Mouse (Mus musculus) kidney, postnatal 0 days (tissue): ENCODE data around the gene Cnnm2. TPM values are rescaled to one million over a fixed set of nuclear protein-coding genes. Genes with fewer than 3 reads are reported as not detected.
"Not testable (repeated sequence)": the region's sequence is repeated elsewhere in the genome, so short reads cannot be mapped to it uniquely, and the experiment has no call there.

Experiments used
- ATAC-seq: fragments of 200-750 bp; cut with Nextera tagmentation; replicated peaks from 2 replicates; pipeline ENCODE4 v1.8.0; 2017; ENCODE audit warnings: low read depth, moderate number of reproducible peaks, moderate TSS enrichment, moderate library complexity; ENCODE audit not compliant: low FRiP score
- DNase-seq: peaks from one replicate; pipeline ENCODE4 v3.0.0-alpha.2; 2016; ENCODE audit warnings: low spot score
- H3K27ac ChIP-seq: fragments of 300-500 bp; sonication (generic); 2 replicates; pipeline ENCODE4 v1.5.1; 2014; ENCODE audit warnings: mild to moderate bottlenecking
- H3K27me3 ChIP-seq: fragments of 300-500 bp; sonication (generic); 2 replicates; pipeline ENCODE4 v1.6.1; 2014; ENCODE audit warnings: low read length, mixed read lengths; ENCODE audit not compliant: insufficient read depth
- H3K36me3 ChIP-seq: fragments of 300-500 bp; sonication (generic); 2 replicates; pipeline ENCODE4 v1.6.1; 2014; ENCODE audit warnings: low read length, mixed read lengths; ENCODE audit not compliant: insufficient read depth
- H3K4me1 ChIP-seq: fragments of 300-500 bp; sonication (generic); replicated peaks from 2 replicates; pipeline ENCODE4 v1.6.1; 2014; ENCODE audit warnings: antibody characterized with exemption, low read length, mixed read lengths; ENCODE audit not compliant: insufficient read depth
- H3K4me2 ChIP-seq: fragments of 300-500 bp; sonication (generic); 2 replicates; pipeline ENCODE4 v1.6.1; 2014; ENCODE audit warnings: mild to moderate bottlenecking, low read length, moderate library complexity, mixed read lengths
- H3K4me3 ChIP-seq: fragments of 300-500 bp; sonication (generic); replicated peaks from 2 replicates; pipeline ENCODE4 v1.5.1; 2014; ENCODE audit warnings: low read depth, low read length
- H3K9ac ChIP-seq: fragments of 300-500 bp; sonication (generic); 2 replicates; pipeline ENCODE4 v1.6.1; 2014; ENCODE audit warnings: low read depth, low read length
- H3K9me3 ChIP-seq: fragments of 300-500 bp; sonication (generic); replicated peaks from 2 replicates; pipeline ENCODE4 v1.6.1; 2016; ENCODE audit warnings: low read length, inconsistent platforms, mixed read lengths
- CTCF ChIP-seq: IDR thresholded peaks from 2 replicates; pipeline ENCODE4 v1.5.1; 2016; ENCODE audit warnings: antibody characterized with exemption, low read depth, mild to moderate bottlenecking, moderate library complexity
- WGBS: fragments of 180-500 bp; shearing (Covaris S2); extraction: QIAGEN DNeasy Blood & Tissue Kit; methylation state at CpG from one replicate; pipeline ENCODE4 v1.1.7; 2014; 5-methylcytosine and 5-hydroxymethylcytosine counted together
- polyA plus RNA-seq: library from polyadenylated mRNA; unstranded; fragments of >200 nt; fragmentation: Nextera tagmentation; extraction: Ambion mirVana; gene quantifications from 2 replicates; pipeline ENCODE4 v1.2.1, GENCODE M21; 2015

Gene Cnnm2
- polyA plus RNA-seq, 1 experiment from 2014 or later: 11.0 TPM

- Histone ChIP-seq H3K27ac (no peak overlapping the region), H3K4me1 (no peaks in the 10 kb centered on the region), H3K9ac (no peak overlapping the region), H3K36me3 (0 out of 2 replicates have a peak, but pooled peaks cover 2% of the 10 kb centered on the region), H3K27me3 (no peaks in the 10 kb centered on the region), H3K9me3 (no peaks in the 10 kb centered on the region), H3K4me2 (no peak overlapping the region), H3K4me3 (no peak overlapping the region)
- ATAC-seq: no peak; the same call in 1 of the 2 replicates
- WGBS: 53% methylated on average over 8 of the region's 8 CpGs
- DNase-seq: peak; percentile 39
- TF ChIP-seq CTCF: no peak
Measured at GRCm38 (mm10) chr19:46727140-46727736, 34.2 kb upstream of the Cnnm2 start.

GRCm38 (mm10) chr19:46727945-46728540 lies 33.4 kb upstream of the Cnnm2 start:
- H3K4me3 ChIP-seq: no peak overlapping the region
- no peak for DNase-seq
- 0 out of 2 replicates have a peak overlapping the region, but pooled peaks have one; percentile 14 for H3K9ac ChIP-seq
- WGBS: 52% methylated on average over 11 of the region's 11 CpGs
- no peak for TF ChIP-seq CTCF
- ATAC-seq: no peak
- no peaks in the 10 kb centered on the region for H3K9me3 ChIP-seq
- no peak overlapping the region for H3K4me2 ChIP-seq
- H3K4me1 ChIP-seq: no peaks in the 10 kb centered on the region
- no peaks in the 10 kb centered on the region for H3K36me3 ChIP-seq
- no peak overlapping the region for H3K27ac ChIP-seq
- H3K27me3 ChIP-seq: no peaks in the 10 kb centered on the region

GRCm38 (mm10) chr19:46728909-46729308 lies 32.5 kb upstream of the Cnnm2 start:
- ATAC-seq (no peak), DNase-seq (no peak)
- no peaks in the 10 kb centered on the region for H3K9me3 ChIP-seq
- peaks cover 7% of the 10 kb centered on the region; the same call in 1 of the 2 replicates for H3K36me3 ChIP-seq
- 90% methylated on average over 3 of the region's 3 CpGs for WGBS
- no peak overlapping the region for H3K9ac ChIP-seq
- H3K4me3 ChIP-seq: no peak overlapping the region
- no peak for TF ChIP-seq CTCF
- H3K27ac ChIP-seq: no peak overlapping the region
- no peaks in the 10 kb centered on the region for H3K27me3 ChIP-seq
- no peak overlapping the region for H3K4me2 ChIP-seq
- H3K4me1 ChIP-seq: no peaks in the 10 kb centered on the region

- no peak overlapping the region for H3K4me2 ChIP-seq
Measured at GRCm38 (mm10) chr19:46731351-46731750, 30.0 kb upstream of the Cnnm2 start.

GRCm38 (mm10) chr19:46732673-46733072 lies 28.7 kb upstream of the Cnnm2 start:
- not testable (repeated sequence) for H3K4me3 ChIP-seq, H3K4me2 ChIP-seq, H3K27ac ChIP-seq, H3K9ac ChIP-seq, ATAC-seq, DNase-seq, H3K9me3 ChIP-seq, H3K4me1 ChIP-seq, H3K27me3 ChIP-seq, H3K36me3 ChIP-seq
- TF ChIP-seq CTCF: peak; percentile 34
- WGBS: 94% methylated on average over 5 of the region's 5 CpGs

More at GRCm38 (mm10) chr19:46731351-46731750, 30.0 kb upstream of the Cnnm2 start:
- no peak overlapping the region for H3K4me3 ChIP-seq
- H3K27me3 ChIP-seq: no peaks in the 10 kb centered on the region
- WGBS: 93% methylated on average over 10 of the region's 10 CpGs
- ATAC-seq (no peak), DNase-seq (no peak)
- no peak overlapping the region for H3K27ac ChIP-seq
- TF ChIP-seq CTCF: no peak
- no peak overlapping the region for H3K9ac ChIP-seq
- no peaks in the 10 kb centered on the region for H3K4me1 ChIP-seq
- H3K9me3 ChIP-seq: no peaks in the 10 kb centered on the region
- peaks cover 9% of the 10 kb centered on the region; the same call in 1 of the 2 replicates for H3K36me3 ChIP-seq

GRCm38 (mm10) chr19:46733626-46734025 lies 27.8 kb upstream of the Cnnm2 start:
- ATAC-seq (no peak), DNase-seq (no peak)
- Histone ChIP-seq H3K4me3 (no peak overlapping the region), H3K27ac (no peak overlapping the region), H3K4me2 (no peak overlapping the region), H3K27me3 (no peaks in the 10 kb centered on the region), H3K9ac (no peak overlapping the region), H3K9me3 (no peaks in the 10 kb centered on the region), H3K4me1 (no peaks in the 10 kb centered on the region), H3K36me3 (peaks cover 9% of the 10 kb centered on the region; the same call in 1 of the 2 replicates)
- TF ChIP-seq CTCF: no peak
- 85% methylated on average over 7 of the region's 7 CpGs for WGBS
